Mouse (Mus musculus): ENCODE results near the gene Smim15.

GRCm38 (mm10) chr13:107995211-107995610, 49.0 kb upstream of the Smim15 start:
- no peak for TF ChIP-seq CTCF (IDR thresholded peaks at IDR 0.05; ENCODE audit: low read depth)
- no peak for TF ChIP-seq EP300 (IDR thresholded peaks at IDR 0.05; ENCODE audit: low read depth)
